Mouse (Mus musculus): Measurements from ENCODE around the gene Cxadr.

Gene Cxadr

GRCm38 (mm10) chr16:78306606-78307005 lies 5.3 kb downstream of the Cxadr start:
- DNase-seq (ENCODE audit: low spot score) = no peak

GRCm38 (mm10) chr16:78307476-78308192 lies 6.3 kb downstream of the Cxadr start:
- DNase-seq (ENCODE audit: low spot score) = no peak

GRCm38 (mm10) chr16:78309258-78309657 lies 8.0 kb downstream of the Cxadr start:
- DNase-seq (ENCODE audit: low spot score) = no peak

- no peak for DNase-seq (ENCODE audit: low spot score)
These were observed 12.0 kb downstream of the Cxadr start for GRCm38 (mm10) chr16:78313135-78313887.

GRCm38 (mm10) chr16:78314026-78314425 lies 12.7 kb downstream of the Cxadr start:
- DNase-seq (ENCODE audit: low spot score) = no peak

- no peak for DNase-seq (ENCODE audit: low spot score)
These were observed 15.6 kb downstream of the Cxadr start for GRCm38 (mm10) chr16:78316849-78317248.

GRCm38 (mm10) chr16:78317960-78318359 lies 16.7 kb downstream of the Cxadr start:
- DNase-seq (ENCODE audit: low spot score) = no peak

GRCm38 (mm10) chr16:78319711-78320110 lies 18.4 kb downstream of the Cxadr start:
- no peak for DNase-seq (ENCODE audit: low spot score)

- no peak for DNase-seq (ENCODE audit: low spot score)
These were observed 20.3 kb downstream of the Cxadr start for GRCm38 (mm10) chr16:78321559-78321958.

GRCm38 (mm10) chr16:78322140-78322539 lies 20.9 kb downstream of the Cxadr start:
- DNase-seq (ENCODE audit: low spot score) = no peak

- no peak for DNase-seq (ENCODE audit: low spot score)
These were observed 24.9 kb downstream of the Cxadr start for GRCm38 (mm10) chr16:78325972-78326848.

GRCm38 (mm10) chr16:78327562-78327961 lies 26.3 kb downstream of the Cxadr start:
- no peak for DNase-seq (ENCODE audit: low spot score)

- no peak for DNase-seq (ENCODE audit: low spot score)
These were observed 26.7 kb downstream of the Cxadr start for GRCm38 (mm10) chr16:78327999-78328398.

- no peak for DNase-seq (ENCODE audit: low spot score)
These were observed 35.9 kb downstream of the Cxadr start for GRCm38 (mm10) chr16:78337226-78337625.

GRCm38 (mm10) chr16:78341356-78341755 lies 40.1 kb downstream of the Cxadr start:
- no peak for DNase-seq (ENCODE audit: low spot score)

- DNase-seq (ENCODE audit: low spot score) = no peak
These were observed 41.5 kb downstream of the Cxadr start for GRCm38 (mm10) chr16:78342767-78343166.

- no peak for DNase-seq (ENCODE audit: low spot score)
These were observed 42.5 kb downstream of the Cxadr start for GRCm38 (mm10) chr16:78343792-78344191.

GRCm38 (mm10) chr16:78346662-78347327 lies 45.5 kb downstream of the Cxadr start:
- no peak for DNase-seq (ENCODE audit: low spot score)

- no peak for DNase-seq (ENCODE audit: low spot score)
These were observed 46.1 kb downstream of the Cxadr start for GRCm38 (mm10) chr16:78347328-78347926.

GRCm38 (mm10) chr16:78357757-78358156 lies 56.5 kb downstream of the Cxadr start:
- DNase-seq (ENCODE audit: low spot score) = no peak

- no peak for DNase-seq (ENCODE audit: low spot score)
These were observed 60.2 kb downstream of the Cxadr start for GRCm38 (mm10) chr16:78361466-78361865.
